Mouse (Mus musculus): ENCODE data around the gene I830077J02Rik. TPM values are rescaled to one million over a fixed set of nuclear protein-coding genes. Genes with fewer than 3 reads are reported as not detected.
"Not testable (repeated sequence)": the region's sequence is repeated elsewhere in the genome, so short reads cannot be mapped to it uniquely, and the experiment has no call there.

The I830077J02Rik gene
- polyA plus RNA-seq, 1 experiment from 2014 or later: 0.64 TPM

DNA sequence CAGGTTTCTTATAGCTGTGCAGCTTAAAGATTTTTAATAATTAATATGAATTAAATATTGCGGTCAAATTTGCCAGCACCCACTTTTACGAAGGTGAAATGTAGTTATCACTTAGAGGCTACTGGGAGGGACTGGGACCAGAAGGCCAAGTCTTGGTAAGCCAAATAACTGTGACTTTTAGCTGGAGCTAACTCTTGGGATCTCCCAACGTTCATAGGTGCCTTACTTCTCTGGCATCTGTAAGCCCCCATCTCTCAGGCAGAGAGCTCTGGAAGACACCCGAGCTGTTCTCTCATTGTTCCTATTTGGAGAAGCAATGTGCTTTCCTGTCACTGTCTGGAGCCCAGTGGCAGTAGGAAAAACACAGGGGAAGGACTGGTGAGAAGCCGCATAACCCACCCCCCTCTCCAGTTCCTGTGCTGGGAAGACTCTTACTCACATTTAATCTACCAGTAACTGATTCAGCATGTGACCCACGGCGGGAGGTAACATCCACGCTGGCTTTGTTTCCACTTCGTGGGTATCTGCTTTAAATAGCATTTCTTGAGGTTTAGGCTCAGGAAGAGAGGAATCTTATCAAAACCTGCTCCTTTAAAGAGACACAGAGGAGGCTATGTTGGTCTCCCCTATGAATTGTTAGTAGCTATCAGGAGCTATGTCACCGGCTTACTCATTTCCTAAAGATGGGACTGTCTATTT is 14.7 kb downstream of the I830077J02Rik start:
- WGBS: 59% methylated on average over 10 of the region's 10 CpGs
- no peak for ATAC-seq (ENCODE audit: insufficient number of reproducible peaks, insufficient read depth, low FRiP score, low TSS enrichment, low read depth)
- Histone ChIP-seq H3K36me3 (no peaks in the 10 kb centered on the region), H3K9ac (replicated peaks) (no peak overlapping the region), H3K27ac (no peak overlapping the region), H3K4me3 (replicated peaks) (no peak overlapping the region), H3K9me3 (no peaks in the 10 kb centered on the region), H3K4me2 (no peak overlapping the region), H3K4me1 (replicated peaks) (no peaks in the 10 kb centered on the region), H3K27me3 (no peaks in the 10 kb centered on the region)

DNA sequence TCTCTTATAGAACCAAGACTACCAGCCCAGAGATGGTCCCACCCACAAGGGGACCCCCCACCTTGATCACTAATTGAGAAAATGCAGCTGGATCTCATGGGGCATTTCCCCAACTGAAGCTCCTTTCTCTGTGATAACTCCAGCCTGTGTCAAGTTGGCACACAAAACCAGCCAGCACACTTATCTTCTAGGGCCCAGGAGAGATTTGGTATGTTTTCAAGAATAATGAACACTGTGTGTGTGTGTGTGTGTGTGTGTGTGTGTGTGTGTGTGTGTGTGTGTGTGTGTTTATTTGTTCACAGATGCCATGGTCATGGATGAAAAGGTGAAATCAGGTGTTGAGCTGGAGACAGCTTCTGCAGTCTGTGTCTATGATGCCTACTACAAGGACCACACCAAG is 16.0 kb downstream of the I830077J02Rik start:
- H3K9ac ChIP-seq (replicated peaks); H3K9me3 ChIP-seq; ATAC-seq (ENCODE audit: insufficient number of reproducible peaks, insufficient read depth, low FRiP score, low TSS enrichment, low read depth); H3K36me3 ChIP-seq; H3K27me3 ChIP-seq; H3K4me2 ChIP-seq; H3K4me3 ChIP-seq (replicated peaks); H3K27ac ChIP-seq; H3K4me1 ChIP-seq (replicated peaks): not testable (repeated sequence)

DNA sequence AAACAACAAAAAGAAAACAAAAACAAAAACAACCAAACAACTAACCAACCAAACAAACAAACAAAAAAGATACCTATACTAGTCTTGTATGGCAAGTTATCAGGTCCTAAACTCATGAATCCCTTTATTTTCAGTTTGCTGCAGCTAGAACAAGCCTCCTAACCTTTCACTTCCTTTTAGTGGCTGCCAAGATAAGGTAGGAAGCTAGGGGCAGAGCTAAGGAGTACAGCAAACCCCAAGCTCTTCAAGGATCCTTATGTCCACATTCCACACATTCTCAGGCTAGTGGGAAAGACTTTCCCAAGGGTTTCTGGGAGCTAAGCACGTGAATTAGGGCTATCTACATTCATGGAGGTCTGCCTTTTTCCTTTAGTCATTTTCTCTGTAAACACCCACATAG is 17.2 kb downstream of the I830077J02Rik start:
- ATAC-seq (ENCODE audit: insufficient number of reproducible peaks, insufficient read depth, low FRiP score, low TSS enrichment, low read depth): no peak
- no peaks in the 10 kb centered on the region for H3K4me1 ChIP-seq (replicated peaks)
- no peak overlapping the region for H3K4me3 ChIP-seq (replicated peaks)
- no peaks in the 10 kb centered on the region for H3K27me3 ChIP-seq
- no peak overlapping the region for H3K4me2 ChIP-seq
- H3K36me3 ChIP-seq: no peaks in the 10 kb centered on the region
- 33% methylated on average over 1 of the region's 1 CpGs for WGBS
- no peak overlapping the region for H3K9ac ChIP-seq (replicated peaks)
- H3K27ac ChIP-seq: no peak overlapping the region
- H3K9me3 ChIP-seq: no peaks in the 10 kb centered on the region

DNA sequence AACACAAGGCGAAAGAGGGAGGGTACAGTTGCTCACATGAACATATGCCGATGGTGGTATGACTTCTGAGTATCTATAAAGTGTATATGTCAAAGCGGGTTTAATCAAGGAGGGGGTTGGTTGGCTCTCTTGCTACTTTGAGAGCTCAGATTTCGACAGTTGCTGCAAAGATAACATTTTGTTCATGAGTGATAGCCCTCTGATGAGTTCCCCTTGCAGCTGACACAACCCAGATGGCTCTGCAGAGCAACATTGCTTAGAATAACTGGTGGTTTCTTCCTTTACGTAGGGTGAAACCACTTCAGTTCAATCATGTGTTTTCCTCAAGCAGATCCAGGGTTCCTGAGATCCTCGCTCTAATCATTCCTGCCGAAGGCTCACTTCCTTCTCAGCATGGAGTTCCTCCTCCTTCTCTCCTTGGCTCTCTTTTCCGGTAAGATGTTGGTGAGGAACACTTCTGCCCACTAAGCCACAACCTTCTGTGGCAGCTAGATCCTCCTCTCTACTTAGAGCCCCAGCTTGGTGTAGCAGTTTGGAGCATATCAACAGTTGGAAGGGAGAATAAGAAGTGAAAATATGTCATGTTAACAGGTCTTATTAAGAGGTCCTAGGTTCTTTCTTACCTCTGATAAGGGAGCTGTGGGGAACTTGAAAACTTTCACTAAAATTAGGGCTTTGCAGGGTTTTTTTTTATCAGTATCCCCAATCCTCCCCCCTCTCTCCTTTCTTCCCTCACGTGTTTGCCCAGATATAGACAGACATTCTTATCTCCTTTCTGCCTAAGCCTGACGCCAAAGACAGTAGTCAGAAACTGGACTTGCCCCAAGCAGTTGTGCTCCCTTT is 18.4 kb downstream of the I830077J02Rik start:
- Histone ChIP-seq H3K9ac (replicated peaks) (no peak overlapping the region), H3K9me3 (no peaks in the 10 kb centered on the region), H3K27me3 (no peaks in the 10 kb centered on the region), H3K27ac (no peak overlapping the region), H3K4me3 (replicated peaks) (no peak overlapping the region), H3K4me2 (no peak overlapping the region), H3K36me3 (no peaks in the 10 kb centered on the region), H3K4me1 (replicated peaks) (no peaks in the 10 kb centered on the region)
- ATAC-seq (ENCODE audit: insufficient number of reproducible peaks, insufficient read depth, low FRiP score, low TSS enrichment, low read depth): no peak
- WGBS: 68% methylated on average over 10 of the region's 10 CpGs

DNA sequence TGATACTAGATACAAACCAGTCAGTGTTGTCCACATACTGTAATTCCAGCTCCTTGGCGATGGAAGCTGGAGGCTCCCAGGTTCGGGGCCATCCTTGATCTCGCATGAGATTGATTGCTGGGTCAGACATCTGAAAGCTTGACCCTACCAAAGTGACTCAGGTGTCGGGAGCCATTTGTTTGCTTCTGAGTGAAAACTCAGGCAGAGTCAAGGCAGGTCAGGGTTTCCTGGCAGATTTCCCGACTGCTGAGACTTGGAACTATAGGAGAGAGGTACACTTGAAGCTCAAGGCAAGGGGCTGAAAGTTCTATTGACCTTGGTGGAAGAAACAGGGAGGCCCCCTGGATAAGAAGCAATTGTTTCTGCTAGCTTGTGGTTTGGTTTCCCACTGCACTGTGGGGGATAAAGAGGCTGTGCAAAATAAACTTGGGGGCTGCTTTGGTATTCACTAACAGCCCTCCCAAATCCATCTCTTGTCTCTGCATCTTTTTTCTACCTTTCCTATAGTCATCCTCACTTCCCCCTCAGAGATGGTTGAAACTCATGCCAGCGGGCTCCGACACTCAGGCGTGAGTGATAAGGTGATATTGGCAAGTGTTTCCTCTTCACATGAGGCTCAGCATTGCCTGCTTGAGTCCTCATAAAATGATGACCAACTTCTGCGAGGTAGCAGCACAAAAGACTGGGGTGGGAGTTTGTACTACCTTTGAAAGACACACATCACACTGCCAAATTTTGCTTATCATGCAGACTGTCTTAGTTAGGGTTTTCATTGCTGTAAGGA is 20.2 kb downstream of the I830077J02Rik start:
- no peak overlapping the region for H3K4me3 ChIP-seq (replicated peaks)
- H3K9me3 ChIP-seq: no peaks in the 10 kb centered on the region
- no peak for ATAC-seq (ENCODE audit: insufficient number of reproducible peaks, insufficient read depth, low FRiP score, low TSS enrichment, low read depth)
- no peak overlapping the region for H3K4me2 ChIP-seq
- no peak overlapping the region for H3K27ac ChIP-seq
- H3K36me3 ChIP-seq: no peaks in the 10 kb centered on the region
- no peaks in the 10 kb centered on the region for H3K4me1 ChIP-seq (replicated peaks)
- no peaks in the 10 kb centered on the region for H3K27me3 ChIP-seq
- 74% methylated on average over 9 of the region's 9 CpGs for WGBS
- H3K9ac ChIP-seq (replicated peaks): no peak overlapping the region

DNA sequence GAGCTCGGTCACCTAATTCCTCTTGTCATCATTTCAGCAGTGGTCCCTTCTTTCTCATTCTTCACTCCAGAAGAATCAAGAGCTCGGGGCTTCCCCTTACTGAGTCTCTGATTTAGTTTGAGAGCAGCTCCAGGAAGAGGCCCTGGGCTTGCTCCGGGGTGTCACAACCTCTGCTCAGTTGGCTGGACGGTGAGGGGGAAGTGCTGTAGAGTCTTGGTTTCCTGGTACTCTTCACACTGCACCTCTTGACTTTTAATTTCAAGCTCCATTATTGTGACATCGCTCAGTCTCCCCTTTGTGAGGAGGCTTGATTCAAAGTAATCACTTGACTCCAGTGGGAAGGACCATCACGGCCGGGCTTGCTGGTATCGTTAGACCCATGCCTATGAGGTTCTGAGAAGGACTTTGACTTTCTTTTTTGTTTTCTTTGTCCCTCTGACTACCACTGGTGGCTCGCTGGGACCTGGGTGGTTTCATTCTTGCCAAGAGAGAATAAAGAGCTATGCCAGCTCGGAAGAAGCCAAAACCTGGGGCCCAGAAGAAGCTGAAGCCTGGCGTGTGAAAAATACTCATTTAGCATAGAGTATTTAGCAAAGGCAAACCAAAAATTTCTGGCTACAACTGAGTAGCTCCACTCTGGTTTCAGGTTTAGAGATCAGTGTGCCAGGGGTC is 21.8 kb downstream of the I830077J02Rik start:
- H3K4me1 ChIP-seq (replicated peaks): no peaks in the 10 kb centered on the region
- H3K4me3 ChIP-seq (replicated peaks): no peak overlapping the region
- no peak overlapping the region for H3K9ac ChIP-seq (replicated peaks)
- no peak overlapping the region for H3K27ac ChIP-seq
- ATAC-seq (ENCODE audit: insufficient number of reproducible peaks, insufficient read depth, low FRiP score, low TSS enrichment, low read depth): no peak
- H3K4me2 ChIP-seq: no peak overlapping the region
- H3K36me3 ChIP-seq: no peaks in the 10 kb centered on the region
- WGBS: 79% methylated on average over 11 of the region's 11 CpGs
- no peaks in the 10 kb centered on the region for H3K27me3 ChIP-seq
- no peaks in the 10 kb centered on the region for H3K9me3 ChIP-seq

DNA sequence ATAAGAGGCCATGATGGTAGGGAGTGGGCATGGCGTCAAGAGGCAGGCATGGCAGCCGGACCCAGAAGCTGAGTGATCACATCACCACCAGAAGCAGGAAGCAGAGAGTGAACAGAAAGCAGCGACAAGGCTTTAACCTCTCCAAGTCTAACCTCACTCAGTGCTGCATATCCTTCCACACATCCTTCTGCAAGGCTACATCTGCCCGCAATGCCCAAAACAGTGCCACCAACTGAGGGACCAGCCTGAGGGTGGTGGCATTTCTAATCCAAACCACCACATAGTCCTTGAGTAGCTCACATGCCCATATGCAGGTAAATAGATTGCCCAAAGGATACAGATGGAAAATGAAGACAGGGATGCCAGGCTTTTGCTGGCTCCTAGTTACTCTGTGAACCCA is 23.5 kb downstream of the I830077J02Rik start:
- H3K9ac ChIP-seq (replicated peaks): no peak overlapping the region
- H3K27me3 ChIP-seq: no peaks in the 10 kb centered on the region
- H3K4me1 ChIP-seq (replicated peaks): no peaks in the 10 kb centered on the region
- H3K9me3 ChIP-seq: no peaks in the 10 kb centered on the region
- no peaks in the 10 kb centered on the region for H3K36me3 ChIP-seq
- ATAC-seq (ENCODE audit: insufficient number of reproducible peaks, insufficient read depth, low FRiP score, low TSS enrichment, low read depth): no peak
- no peak overlapping the region for H3K4me3 ChIP-seq (replicated peaks)
- no peak overlapping the region for H3K4me2 ChIP-seq
- no peak overlapping the region for H3K27ac ChIP-seq
- 79% methylated on average over 4 of the region's 4 CpGs for WGBS

DNA sequence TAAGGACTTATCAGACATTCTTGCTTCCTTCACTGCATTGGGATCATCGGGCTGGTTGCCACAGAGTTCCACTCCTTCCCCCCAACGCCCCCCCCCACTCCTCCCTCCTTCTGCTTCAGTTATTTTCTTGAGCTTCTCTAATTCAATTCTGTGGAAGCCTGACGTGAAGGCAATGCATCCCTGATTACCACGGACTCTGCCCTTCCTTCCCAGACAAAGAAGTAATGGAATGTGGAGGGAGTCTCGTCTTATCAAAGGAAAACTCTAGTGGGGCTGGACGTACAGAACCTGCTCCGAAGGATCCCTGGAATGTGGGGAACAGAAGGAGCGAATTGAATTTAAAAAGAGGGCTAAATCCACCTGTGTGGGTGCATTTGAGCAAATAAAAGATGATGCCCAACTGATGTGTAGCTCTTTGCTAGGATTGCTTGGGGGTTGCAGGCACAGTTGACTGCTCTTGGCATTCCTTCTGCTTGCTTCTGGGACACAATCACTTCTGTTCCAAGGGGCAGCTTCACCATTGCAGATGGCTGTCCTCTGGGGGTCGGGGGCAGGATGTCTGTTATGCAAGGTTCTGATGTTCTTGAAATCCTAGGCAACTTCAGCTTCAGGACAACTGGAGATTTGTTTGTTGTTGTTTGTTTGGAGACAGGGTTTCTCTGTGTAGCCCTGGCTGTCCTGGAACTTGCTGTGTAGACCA is 24.4 kb downstream of the I830077J02Rik start:
- Histone ChIP-seq H3K36me3 (no peaks in the 10 kb centered on the region), H3K9ac (replicated peaks) (no peak overlapping the region), H3K4me2 (no peak overlapping the region), H3K27me3 (no peaks in the 10 kb centered on the region), H3K4me3 (replicated peaks) (no peak overlapping the region), H3K4me1 (replicated peaks) (no peaks in the 10 kb centered on the region), H3K27ac (no peak overlapping the region), H3K9me3 (no peaks in the 10 kb centered on the region)
- 75% methylated on average over 9 of the region's 9 CpGs for WGBS
- ATAC-seq (ENCODE audit: insufficient number of reproducible peaks, insufficient read depth, low FRiP score, low TSS enrichment, low read depth): no peak

DNA sequence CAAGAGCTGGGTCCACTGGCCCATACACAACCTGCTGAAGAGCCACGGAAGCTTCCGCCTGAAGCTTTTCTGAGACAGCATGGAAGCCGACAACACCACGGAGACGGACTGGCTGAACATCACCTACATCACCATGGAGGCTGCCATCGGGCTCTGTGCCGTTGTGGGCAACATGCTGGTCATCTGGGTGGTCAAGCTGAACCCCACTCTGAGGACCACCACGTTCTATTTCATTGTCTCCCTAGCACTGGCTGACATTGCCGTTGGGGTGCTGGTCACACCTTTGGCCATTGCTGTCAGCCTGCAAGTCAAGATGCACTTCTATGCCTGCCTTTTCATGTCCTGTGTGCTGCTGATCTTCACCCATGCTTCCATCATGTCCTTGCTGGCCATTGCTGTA is 27.7 kb downstream of the I830077J02Rik start:
- no peak for ATAC-seq (ENCODE audit: insufficient number of reproducible peaks, insufficient read depth, low FRiP score, low TSS enrichment, low read depth)
- H3K27ac ChIP-seq: no peak overlapping the region
- H3K27me3 ChIP-seq: no peaks in the 10 kb centered on the region
- H3K9me3 ChIP-seq: no peaks in the 10 kb centered on the region
- H3K4me3 ChIP-seq (replicated peaks): no peak overlapping the region
- WGBS: 90% methylated on average over 9 of the region's 9 CpGs
- H3K4me1 ChIP-seq (replicated peaks): no peaks in the 10 kb centered on the region
- H3K4me2 ChIP-seq: no peak overlapping the region
- H3K9ac ChIP-seq (replicated peaks): no peak overlapping the region
- no peaks in the 10 kb centered on the region for H3K36me3 ChIP-seq

DNA sequence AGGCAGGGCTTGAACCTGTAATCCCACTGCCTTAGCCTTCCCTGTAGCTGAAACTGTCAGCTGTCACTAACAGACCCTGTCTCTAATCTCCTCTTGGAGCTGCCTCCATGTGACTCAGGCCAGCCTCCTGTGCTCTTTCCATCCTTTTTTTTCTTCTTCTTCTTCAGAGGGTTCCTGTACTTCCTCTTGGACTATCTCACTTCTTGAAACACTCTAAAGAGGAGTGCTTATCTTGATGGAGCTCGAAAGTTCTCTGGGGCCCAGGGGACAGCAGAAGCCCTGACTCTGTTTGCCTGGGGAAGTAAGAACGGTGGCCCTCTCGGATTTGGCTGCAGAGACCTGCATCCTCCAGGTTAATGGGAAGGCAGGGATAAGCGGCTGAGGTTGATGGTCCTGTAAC is 28.3 kb downstream of the I830077J02Rik start:
- Histone ChIP-seq H3K27ac (no peak overlapping the region), H3K36me3 (no peaks in the 10 kb centered on the region), H3K4me3 (replicated peaks) (no peak overlapping the region), H3K27me3 (no peaks in the 10 kb centered on the region), H3K9me3 (no peaks in the 10 kb centered on the region), H3K4me2 (no peak overlapping the region), H3K9ac (replicated peaks) (no peak overlapping the region), H3K4me1 (replicated peaks) (no peaks in the 10 kb centered on the region)
- ATAC-seq (ENCODE audit: insufficient number of reproducible peaks, insufficient read depth, low FRiP score, low TSS enrichment, low read depth): no peak
- 80% methylated on average over 4 of the region's 4 CpGs for WGBS

All from limb, embryonic 12.5 days (tissue).